Mouse (Mus musculus): ENCODE results near the gene Vps72.
A peak's percentile ranks its signal among the peaks of the same experiment; 100 is the strongest.
"Not testable (repeated sequence)": the region's sequence is repeated elsewhere in the genome, so short reads cannot be mapped to it uniquely, and the experiment has no call there.

Gene Vps72

DNA sequence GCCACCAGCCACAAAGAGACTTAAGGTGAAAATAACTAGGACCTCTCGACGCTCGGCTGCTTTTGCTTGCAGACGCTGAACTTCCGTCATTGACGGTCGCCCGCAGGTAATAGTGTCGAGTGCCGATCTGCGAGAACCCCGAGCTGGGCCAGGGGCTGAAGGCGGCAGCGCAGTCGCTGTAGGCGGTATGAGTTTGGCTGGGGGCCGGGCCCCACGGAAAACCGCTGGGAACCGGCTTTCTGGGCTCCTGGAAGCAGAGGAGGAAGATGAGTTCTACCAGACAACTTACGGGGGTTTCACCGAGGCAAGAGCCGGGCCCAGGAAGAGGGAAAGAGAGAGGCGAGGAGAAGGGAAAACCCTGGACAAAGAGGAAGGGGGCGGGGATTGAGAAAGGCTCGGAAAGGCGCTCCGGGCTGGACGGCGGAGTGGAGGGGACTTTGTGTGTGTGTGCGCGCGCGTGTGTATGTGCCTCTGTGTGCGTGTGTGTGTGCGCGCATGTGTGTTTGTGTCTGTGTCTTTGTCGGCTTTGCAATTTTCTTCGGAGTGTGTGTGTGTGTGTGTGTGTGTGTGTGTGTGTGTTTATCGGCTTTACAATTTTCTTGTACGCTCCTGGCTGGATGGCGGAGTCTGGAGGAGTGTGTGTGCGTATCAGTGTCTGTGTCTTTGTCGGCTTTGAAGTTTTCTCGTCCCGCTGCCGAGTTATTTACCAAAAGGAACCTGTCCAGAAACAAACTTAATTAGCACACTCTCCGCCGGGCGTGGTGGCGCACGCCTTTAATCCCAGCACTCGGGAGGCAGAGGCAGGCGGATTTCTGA, at the start of gene Vps72:
Gene Vps72, plus strand, starts transcription at position 112 of the 816 bp plus-strand sequence.
- DNase-seq: peak; percentile 80

GRCm38 (mm10) chr3:95063741-95064140, 47.1 kb upstream of the Vps72 start:
- DNase-seq: no peak

DNA sequence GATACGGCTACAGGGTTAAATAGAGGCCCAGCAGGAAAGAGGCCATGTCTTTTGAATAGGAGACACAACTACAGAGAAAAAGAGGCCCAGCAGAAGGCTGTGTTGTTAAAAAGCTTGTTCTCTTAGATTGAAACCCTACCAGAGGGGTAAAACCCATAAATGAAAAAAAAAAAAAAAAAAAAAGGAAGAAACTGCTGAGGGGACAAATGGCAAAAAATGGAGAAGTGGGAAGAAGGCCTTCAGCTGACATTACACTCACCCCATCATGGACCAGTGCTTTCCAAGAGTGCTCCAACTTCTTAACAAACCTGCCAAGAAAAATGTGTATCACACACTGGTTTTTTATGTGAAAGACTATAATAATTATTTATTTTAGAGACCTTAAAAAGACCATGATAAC, 45.3 kb upstream of the Vps72 start:
- no peak for DNase-seq

DNA sequence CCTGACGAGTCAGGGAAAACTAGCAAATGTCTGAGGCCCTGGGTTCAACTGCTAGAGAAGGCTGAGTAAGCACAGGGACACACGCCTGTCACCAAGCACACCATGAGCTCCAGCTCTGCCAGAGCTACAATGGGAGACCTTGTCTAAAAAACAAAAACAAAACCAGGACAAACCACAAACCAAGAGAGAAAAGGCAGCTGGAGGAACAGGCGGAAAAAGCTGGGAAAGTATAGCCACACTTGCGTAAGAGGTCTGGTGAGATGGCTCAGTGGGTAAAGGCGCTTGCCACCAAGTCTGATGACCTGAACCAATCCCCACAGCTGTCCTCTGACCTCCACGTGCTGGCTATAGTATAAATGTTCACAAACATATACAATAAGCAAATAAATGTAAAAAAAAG, 44.7 kb upstream of the Vps72 start:
- DNase-seq: no peak

GRCm38 (mm10) chr3:95066570-95066969, 44.3 kb upstream of the Vps72 start:
- no peak for DNase-seq

- DNase-seq: no peak
Observed at GRCm38 (mm10) chr3:95071606-95072005, 39.2 kb upstream of the Vps72 start.

- no peak for DNase-seq
Observed at GRCm38 (mm10) chr3:95088071-95088470, 22.8 kb upstream of the Vps72 start.

DNA sequence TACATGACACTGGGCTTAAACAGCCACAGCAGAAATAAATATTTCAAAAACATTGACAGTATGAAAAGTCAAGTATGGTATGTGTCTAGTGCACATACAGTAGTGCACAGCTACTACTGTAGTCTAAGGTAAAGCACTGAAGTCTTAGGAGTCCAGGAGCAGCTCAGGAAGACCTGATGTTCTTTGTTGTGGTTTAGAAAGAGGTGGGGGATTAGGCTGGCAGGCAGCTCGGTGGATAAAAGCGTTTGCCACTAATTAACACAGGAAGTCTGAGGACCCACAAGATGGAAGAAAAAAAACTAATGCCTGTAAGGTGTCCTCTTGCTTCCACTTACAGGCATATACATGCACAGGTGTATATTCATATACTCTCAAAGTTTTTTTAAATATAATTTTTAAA, 10.0 kb upstream of the Vps72 start:
- no peak for DNase-seq

GRCm38 (mm10) chr3:95105121-95105520, 5.7 kb upstream of the Vps72 start:
- DNase-seq: no peak

GRCm38 (mm10) chr3:95105586-95106337, 5.1 kb upstream of the Vps72 start:
- no peak for DNase-seq

GRCm38 (mm10) chr3:95106338-95107117, 4.3 kb upstream of the Vps72 start, which contains the start of gene Pip5k1a:
TSS of gene Pip5k1a (minus strand) at chr3:95106930.
- DNase-seq: peak; percentile 96

DNA sequence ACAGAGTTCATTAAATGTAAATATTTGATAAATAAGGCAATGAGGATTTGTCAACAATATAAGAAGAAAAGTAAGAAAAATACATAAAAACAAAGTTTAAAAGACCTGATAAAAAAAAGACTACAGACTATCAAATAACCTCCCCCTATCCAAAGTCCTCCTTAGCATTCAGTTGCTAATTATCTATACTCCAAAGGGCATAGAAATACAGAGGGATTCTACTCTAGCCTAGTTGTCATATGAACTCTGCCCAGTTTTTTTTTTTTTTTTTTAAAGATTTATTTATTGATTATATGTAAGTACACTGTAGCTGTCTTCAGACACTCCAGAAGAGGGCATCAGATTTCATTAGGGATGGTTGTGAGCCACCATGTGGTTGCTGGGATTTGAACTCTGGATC, 3.5 kb upstream of the Vps72 start:
- not testable (repeated sequence) for DNase-seq

DNA sequence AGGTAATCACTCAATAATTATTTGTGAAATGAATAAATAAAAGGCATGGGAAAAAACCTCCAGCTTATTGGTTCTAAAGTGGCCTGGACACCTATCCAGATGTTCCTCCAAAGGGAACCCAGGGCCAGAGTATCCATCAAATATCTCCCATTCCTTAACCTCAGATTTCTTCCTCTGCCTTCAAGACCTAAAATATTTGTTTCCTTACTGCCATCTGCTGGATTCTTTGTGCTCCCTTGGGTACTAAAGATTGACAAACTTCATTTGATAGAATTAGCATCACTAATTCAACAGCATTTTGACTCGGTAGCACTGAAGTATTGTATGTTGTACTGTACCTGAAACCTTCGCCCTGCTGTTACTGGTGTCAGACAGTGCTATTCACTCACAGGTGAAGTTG, 2.9 kb upstream of the Vps72 start:
- no peak for DNase-seq

- DNase-seq: no peak
Observed at GRCm38 (mm10) chr3:95112760-95113159, 1.9 kb downstream of the Vps72 start.

- no peak for DNase-seq
Observed at GRCm38 (mm10) chr3:95117751-95118150, 6.9 kb downstream of the Vps72 start.

- DNase-seq: no peak
Observed at GRCm38 (mm10) chr3:95121580-95121979, 10.8 kb downstream of the Vps72 start.

DNA sequence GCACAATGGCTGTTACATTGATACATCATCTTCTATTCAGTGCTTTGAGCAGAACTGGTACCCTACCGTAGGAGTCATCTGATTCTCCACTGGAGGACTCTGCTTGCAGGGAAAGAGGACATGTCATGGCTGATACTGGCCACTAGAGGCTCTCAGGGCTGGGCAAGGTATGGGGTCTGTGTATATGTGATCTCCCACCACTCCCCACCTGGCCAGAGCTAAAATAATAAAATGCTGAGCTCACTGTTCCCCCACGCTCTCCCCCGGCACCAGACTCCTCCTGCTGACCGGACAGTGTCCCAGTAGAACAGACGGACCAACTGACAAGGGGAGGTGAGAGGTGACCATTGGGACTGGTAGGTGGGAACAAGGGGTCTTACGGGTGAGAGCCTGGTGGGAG, 13.4 kb downstream of the Vps72 start, which contains the start of gene Tmod4:
Gene Tmod4, plus strand, starts transcription at position 231 of the 400 bp plus-strand sequence.
- no peak for DNase-seq

- no peak for DNase-seq
Observed at GRCm38 (mm10) chr3:95124972-95125371, 14.2 kb downstream of the Vps72 start.

DNA sequence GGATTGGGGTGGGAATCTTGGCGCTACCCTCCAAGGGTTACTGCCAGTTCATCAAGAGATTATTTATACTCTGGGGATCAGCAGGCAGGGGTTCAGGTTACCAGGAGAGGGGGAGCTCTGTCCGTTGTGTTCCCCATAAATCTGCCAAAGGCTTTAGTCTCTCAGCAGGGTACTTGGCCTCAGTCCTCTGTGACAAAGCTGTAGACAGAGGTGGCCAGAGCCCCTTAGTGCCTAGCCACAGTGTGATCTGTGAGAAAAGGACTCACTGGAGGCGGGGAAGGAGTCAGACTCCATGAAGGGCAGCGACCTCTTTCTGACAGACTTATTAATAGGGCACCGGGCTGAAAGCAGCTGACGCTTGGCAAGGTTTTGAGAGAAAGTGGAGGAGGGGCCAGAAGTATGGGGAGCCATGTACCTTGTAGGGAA, 18.4 kb downstream of the Vps72 start:
- DNase-seq: peak; percentile 50

- DNase-seq: no peak
Observed at GRCm38 (mm10) chr3:95130081-95130480, 19.3 kb downstream of the Vps72 start.

DNA sequence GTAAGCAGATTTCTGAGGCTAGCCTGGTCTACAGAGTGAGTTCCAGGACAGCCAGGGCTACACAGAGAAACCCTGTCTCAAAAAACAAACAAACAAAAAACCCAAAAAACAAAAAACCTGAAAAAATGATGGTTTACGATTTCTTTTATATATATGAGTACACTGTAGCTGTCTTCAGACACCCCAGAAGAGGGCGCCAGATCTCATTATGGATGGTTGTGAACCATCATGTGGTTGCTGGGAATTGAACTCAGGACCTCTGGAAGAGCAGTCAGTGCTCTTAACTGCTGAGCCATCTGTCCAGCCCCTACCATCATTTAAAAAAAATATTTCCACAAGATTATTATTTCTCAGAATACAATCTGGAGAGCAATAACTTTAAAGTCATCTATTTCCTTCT, 21.6 kb downstream of the Vps72 start:
- not testable (repeated sequence) for DNase-seq

GRCm38 (mm10) chr3:95133176-95133575, 22.4 kb downstream of the Vps72 start:
- no peak for DNase-seq

GRCm38 (mm10) chr3:95133680-95134101, 22.9 kb downstream of the Vps72 start, which contains the start of the genes Scnm1 and Lysmd1:
TSS of gene Scnm1 (minus strand) at chr3:95134011.
TSS of gene Lysmd1 (plus strand) at chr3:95134088.
- peak; percentile 88 for DNase-seq
